14 mouse cellular contexts compared by ENCODE assay signal in the genomic region with DNA sequence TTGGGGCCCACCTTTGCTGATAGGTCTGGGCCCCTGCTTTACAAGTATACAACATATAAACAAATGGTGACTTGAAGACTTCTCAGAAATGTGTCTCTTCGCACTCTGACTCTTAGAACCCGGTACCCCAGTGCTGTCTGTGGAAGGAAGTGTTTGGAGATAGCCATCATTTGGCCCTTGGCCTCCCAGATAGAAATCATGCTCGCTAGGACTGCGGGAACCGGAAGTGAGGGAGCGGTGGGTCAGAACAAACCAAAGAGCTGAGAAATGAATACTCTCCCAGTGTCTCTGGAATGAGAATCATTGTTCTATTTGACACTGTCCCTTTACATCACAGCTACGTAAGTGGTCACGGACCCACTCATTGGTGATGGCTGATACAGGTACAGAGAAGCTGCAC.
"Had no signal": no experiment of that assay in that cellular context is flagged by ENCODE, and none has a peak within 500 bp of the region (broad histone marks: within the 10 kb centered on the region; RNA-seq: fewer than 3 reads in every experiment).

No protein-coding gene starts in this region.

- H3K9me3 ChIP-seq: limb, embryonic 13.5 days; megakaryocyte, embryonic 14.5 days; midbrain, embryonic 15.5 days; neural tube, embryonic 12.5 days had no signal

- H3K27me3 ChIP-seq: limb, embryonic 13.5 days; megakaryocyte, embryonic 14.5 days; midbrain, embryonic 15.5 days; neural tube, embryonic 12.5 days had no signal

- H3K4me3 ChIP-seq: limb, embryonic 13.5 days; megakaryocyte, embryonic 14.5 days; midbrain, embryonic 15.5 days; neural tube, embryonic 12.5 days had no signal

- H3K36me3 ChIP-seq: midbrain, embryonic 15.5 days had no signal

- H3K27ac ChIP-seq: kidney, postnatal 0 days; limb, embryonic 13.5 days; liver, embryonic 14.5 days; midbrain, embryonic 15.5 days; neural tube, embryonic 12.5 days had no signal

- H3K4me2 ChIP-seq: limb, embryonic 13.5 days; midbrain, embryonic 11.5 days; midbrain, embryonic 15.5 days; neural tube, embryonic 12.5 days had no signal

- DNase-seq: left cerebral cortex, postnatal 4 days; lung, adult 18-20 months; retina, postnatal 1 day; right cerebral cortex, postnatal 4 days; spleen, adult 18-20 months; thymus, postnatal 36 days had no signal

- ATAC-seq: intestine, embryonic 16.5 days; midbrain, embryonic 15.5 days had no signal

- H3K4me1 ChIP-seq: midbrain, embryonic 15.5 days had no signal

- H3K9ac ChIP-seq: limb, embryonic 13.5 days; liver, embryonic 14.5 days; midbrain, embryonic 15.5 days; neural tube, embryonic 12.5 days had no signal
